Mouse (Mus musculus) neural tube, embryonic 12.5 days (tissue): ENCODE measurements around the gene Grb7. TPM values are rescaled to one million over a fixed set of nuclear protein-coding genes. Genes with fewer than 3 reads are reported as not detected.

Experiments
- ATAC-seq: fragments of 200-750 bp; cut with Nextera tagmentation; 2 replicates; pipeline ENCODE4 v1.8.0; 2017; ENCODE audit warnings: low read depth, mild to moderate bottlenecking, moderate TSS enrichment, moderate library complexity; ENCODE audit not compliant: low FRiP score
- H3K27ac ChIP-seq: fragments of 300-500 bp; sonication (generic); 2 replicates; pipeline ENCODE4 v1.5.1; 2016
- H3K27me3 ChIP-seq: fragments of 300-500 bp; sonication (generic); replicated peaks from 2 replicates; pipeline ENCODE4 v1.6.1; 2016; ENCODE audit warnings: mild to moderate bottlenecking
- H3K36me3 ChIP-seq: fragments of 300-500 bp; sonication (generic); 2 replicates; pipeline ENCODE4 v1.6.1; 2016; ENCODE audit warnings: mild to moderate bottlenecking
- H3K4me1 ChIP-seq: fragments of 300-500 bp; sonication (generic); 2 replicates; pipeline ENCODE4 v1.6.1; 2016
- H3K4me2 ChIP-seq: fragments of 300-500 bp; sonication (generic); replicated peaks from 2 replicates; pipeline ENCODE4 v1.6.1; 2016; ENCODE audit warnings: mild to moderate bottlenecking
- H3K4me3 ChIP-seq: fragments of 300-500 bp; sonication (generic); 2 replicates; pipeline ENCODE4 v1.5.1; 2016
- H3K9ac ChIP-seq: fragments of 300-500 bp; sonication (generic); 2 replicates; pipeline ENCODE4 v1.6.1; 2016; ENCODE audit warnings: mild to moderate bottlenecking
- H3K9me3 ChIP-seq: fragments of 300-500 bp; sonication (generic); 2 replicates; pipeline ENCODE4 v1.6.1; 2016; ENCODE audit warnings: mild to moderate bottlenecking
- WGBS: fragments of 180-500 bp; shearing (Covaris S2); methylation state at CpG from one replicate; pipeline ENCODE4 v1.1.7; 2016; 5-methylcytosine and 5-hydroxymethylcytosine counted together
- polyA plus RNA-seq: library from polyadenylated mRNA; unstranded; fragments of >200 nt; fragmentation: Nextera tagmentation; extraction: Ambion mirVana; gene quantifications from 2 replicates; pipeline ENCODE4 v1.2.1, GENCODE M21; 2016

Grb7 gene
- polyA plus RNA-seq, 1 experiment from 2014 or later = 0.99 TPM

GRCm38 (mm10) chr11:98475630-98476433, 29.6 kb downstream of the Grb7 start:
- Histone ChIP-seq H3K27ac (no peak overlapping the region), H3K9me3 (no peaks in the 10 kb centered on the region), H3K9ac (no peak overlapping the region), H3K36me3 (no peaks in the 10 kb centered on the region), H3K4me2 (no peak overlapping the region), H3K4me1 (no peaks in the 10 kb centered on the region), H3K4me3 (no peak overlapping the region), H3K27me3 (no peaks in the 10 kb centered on the region)
- ATAC-seq = no peak
- 90% methylated on average over 9 of the region's 9 CpGs for WGBS

DNA sequence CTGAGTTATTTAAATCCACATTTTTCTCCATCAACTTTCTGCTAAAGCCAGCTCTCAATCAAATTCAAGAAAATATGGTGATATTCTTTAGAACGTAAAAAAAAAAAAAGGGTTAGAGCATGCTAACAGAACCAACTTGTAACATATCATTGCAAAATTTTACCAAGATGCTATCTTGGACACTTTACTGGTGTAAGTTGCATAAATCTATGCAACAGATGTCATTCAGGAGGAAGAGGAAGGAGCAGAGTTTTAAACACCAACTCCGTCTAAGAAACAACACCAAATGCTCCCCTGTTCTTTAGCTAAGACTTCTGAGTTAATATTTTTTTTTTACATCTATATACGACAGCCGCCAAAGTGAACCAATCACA, 30.2 kb downstream of the Grb7 start:
- no peak overlapping the region for H3K4me2 ChIP-seq
- H3K4me3 ChIP-seq = no peak overlapping the region
- no peaks in the 10 kb centered on the region for H3K36me3 ChIP-seq
- no peaks in the 10 kb centered on the region for H3K4me1 ChIP-seq
- 88% methylated on average over 4 of the region's 4 CpGs for WGBS
- no peaks in the 10 kb centered on the region for H3K9me3 ChIP-seq
- H3K27me3 ChIP-seq = no peaks in the 10 kb centered on the region
- no peak overlapping the region for H3K27ac ChIP-seq
- H3K9ac ChIP-seq = no peak overlapping the region
- no peak for ATAC-seq

- H3K4me2 ChIP-seq = no peak overlapping the region
- H3K27me3 ChIP-seq = no peaks in the 10 kb centered on the region
- no peak overlapping the region for H3K9ac ChIP-seq
- H3K4me1 ChIP-seq = no peaks in the 10 kb centered on the region
- WGBS = 75% methylated on average over 14 of the region's 14 CpGs
- H3K27ac ChIP-seq = no peak overlapping the region
- H3K9me3 ChIP-seq = no peaks in the 10 kb centered on the region
- H3K4me3 ChIP-seq = no peak overlapping the region
- H3K36me3 ChIP-seq = no peaks in the 10 kb centered on the region
- no peak for ATAC-seq
Measured at GRCm38 (mm10) chr11:98477011-98477701, 31.0 kb downstream of the Grb7 start.

DNA sequence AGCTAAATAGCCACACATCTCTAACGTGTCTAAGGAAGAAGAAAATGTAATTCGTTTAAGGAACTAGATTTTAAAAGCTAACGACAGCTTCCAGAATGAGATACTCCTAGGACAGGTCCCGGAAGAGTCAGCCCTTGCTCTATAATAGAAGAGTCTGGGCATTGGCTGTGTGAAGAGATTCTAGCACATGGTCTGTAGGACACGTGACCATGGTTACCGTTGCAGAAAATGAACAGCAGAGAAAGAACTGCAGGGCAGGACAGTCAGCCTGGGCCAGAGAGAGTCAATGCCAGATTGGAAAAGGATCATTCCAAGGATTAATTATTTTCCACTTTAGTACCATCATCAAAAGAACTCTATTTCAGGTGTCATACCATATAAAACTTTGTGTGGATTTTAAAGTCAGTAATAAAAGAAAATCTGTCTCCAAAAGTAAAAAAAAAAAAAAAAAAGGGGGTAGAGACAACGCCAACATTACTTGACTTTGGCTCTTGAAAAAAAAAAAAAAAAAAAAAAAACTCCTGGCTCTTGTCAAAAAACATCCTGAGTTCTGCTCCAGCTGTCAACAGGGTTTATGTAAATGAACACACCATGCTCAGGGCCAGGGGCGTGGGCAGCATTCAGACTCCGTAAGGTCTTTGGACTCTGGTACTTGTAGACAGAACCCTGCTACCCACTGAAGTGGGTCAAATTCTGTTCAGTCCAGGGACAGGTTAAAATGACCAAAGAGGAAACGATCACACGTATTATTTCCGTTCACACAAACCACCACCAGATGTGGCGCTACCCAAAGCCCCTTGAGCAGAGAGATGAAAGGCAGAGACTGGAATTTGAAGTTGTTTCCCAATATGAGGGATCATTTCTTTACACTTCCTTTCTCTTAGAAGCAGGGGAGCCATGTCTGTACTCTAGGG, 33.1 kb downstream of the Grb7 start:
- 89% methylated on average over 13 of the region's 13 CpGs for WGBS

DNA sequence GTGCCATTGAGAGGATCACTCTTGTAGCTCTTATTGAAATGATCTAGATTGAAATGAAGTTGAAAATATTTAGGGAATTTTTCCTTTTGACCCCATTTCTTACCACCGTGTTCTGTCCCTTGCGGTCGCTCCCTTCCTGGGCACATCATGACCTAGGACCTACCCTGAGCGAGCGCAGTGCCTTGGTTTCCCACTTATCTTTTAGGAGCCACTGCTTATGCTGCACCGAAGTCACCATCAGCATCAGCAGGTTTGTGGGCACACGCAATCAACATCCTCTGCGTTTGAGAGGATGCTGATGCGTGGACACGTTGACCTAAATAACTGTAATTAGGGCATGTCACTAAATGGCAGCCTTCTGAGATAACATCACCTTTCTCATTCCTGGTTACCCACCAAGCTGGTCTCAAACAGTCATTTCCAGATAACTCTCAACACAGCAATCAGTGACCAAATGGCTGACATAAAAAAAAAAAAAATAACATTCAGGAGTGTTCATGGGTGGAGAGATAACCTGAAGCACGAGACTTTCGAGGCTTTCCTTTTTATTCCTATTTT, 33.8 kb downstream of the Grb7 start:
- Histone ChIP-seq H3K27ac (no peak overlapping the region), H3K36me3 (no peaks in the 10 kb centered on the region), H3K4me1 (no peaks in the 10 kb centered on the region), H3K4me2 (no peak overlapping the region), H3K9ac (no peak overlapping the region), H3K4me3 (no peak overlapping the region), H3K9me3 (no peaks in the 10 kb centered on the region), H3K27me3 (no peaks in the 10 kb centered on the region)
- no peak for ATAC-seq
- WGBS = 92% methylated on average over 12 of the region's 12 CpGs

More for the DNA sequence above, 33.1 kb downstream of the Grb7 start:
- H3K9me3 ChIP-seq = no peaks in the 10 kb centered on the region
- no peak overlapping the region for H3K27ac ChIP-seq
- ATAC-seq = no peak
- H3K27me3 ChIP-seq = no peaks in the 10 kb centered on the region
- no peaks in the 10 kb centered on the region for H3K4me1 ChIP-seq
- H3K4me3 ChIP-seq = no peak overlapping the region
- H3K4me2 ChIP-seq = no peak overlapping the region
- H3K9ac ChIP-seq = no peak overlapping the region
- no peaks in the 10 kb centered on the region for H3K36me3 ChIP-seq

DNA sequence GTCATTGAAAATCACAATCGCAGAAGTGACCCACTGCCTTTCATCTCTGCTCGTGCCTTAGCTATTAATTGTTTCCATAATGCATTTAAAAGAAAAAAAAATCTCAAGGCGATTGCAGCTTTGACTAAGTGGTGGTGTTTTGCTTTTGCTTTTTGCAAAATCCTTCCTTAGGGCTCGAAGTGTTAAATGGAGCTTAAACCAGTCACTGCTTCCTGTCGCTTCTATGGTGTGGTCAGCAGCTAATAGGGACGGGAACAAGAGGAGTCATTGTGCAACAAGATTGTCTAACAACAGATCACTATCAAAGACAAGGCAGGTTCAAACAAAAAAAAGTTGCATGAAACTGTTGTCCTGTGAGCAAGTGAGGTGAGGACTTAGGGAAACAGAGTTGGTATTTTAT, 35.0 kb downstream of the Grb7 start:
- no peaks in the 10 kb centered on the region for H3K9me3 ChIP-seq
- H3K4me2 ChIP-seq = no peak overlapping the region
- no peaks in the 10 kb centered on the region for H3K4me1 ChIP-seq
- no peak overlapping the region for H3K9ac ChIP-seq
- no peaks in the 10 kb centered on the region for H3K27me3 ChIP-seq
- H3K4me3 ChIP-seq = no peak overlapping the region
- H3K27ac ChIP-seq = no peak overlapping the region
- 70% methylated on average over 6 of the region's 6 CpGs for WGBS
- ATAC-seq = no peak
- no peaks in the 10 kb centered on the region for H3K36me3 ChIP-seq

DNA sequence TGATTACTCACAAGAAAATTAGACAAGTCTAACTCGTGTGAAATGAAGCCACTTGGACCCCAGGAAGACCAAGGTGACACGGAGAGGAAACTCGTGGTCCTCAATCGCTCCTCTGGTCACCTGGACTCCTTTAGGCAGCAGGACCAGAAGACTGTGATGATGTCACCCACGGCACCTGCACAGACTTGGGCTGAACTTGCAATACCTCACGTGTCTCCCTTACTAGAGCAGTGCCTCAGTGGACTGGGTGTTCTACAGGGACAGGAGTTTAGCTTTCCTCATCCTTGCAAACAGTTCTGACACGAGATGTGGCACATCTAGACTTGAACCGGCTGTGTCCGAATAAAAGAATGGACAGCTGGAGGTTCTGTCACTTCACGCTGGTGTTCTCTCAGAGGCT, 35.9 kb downstream of the Grb7 start:
- no peaks in the 10 kb centered on the region for H3K36me3 ChIP-seq
- ATAC-seq = no peak
- H3K27me3 ChIP-seq = no peaks in the 10 kb centered on the region
- no peak overlapping the region for H3K27ac ChIP-seq
- no peak overlapping the region for H3K4me2 ChIP-seq
- no peak overlapping the region for H3K4me3 ChIP-seq
- no peaks in the 10 kb centered on the region for H3K9me3 ChIP-seq
- 85% methylated on average over 10 of the region's 10 CpGs for WGBS
- H3K9ac ChIP-seq = no peak overlapping the region
- H3K4me1 ChIP-seq = no peaks in the 10 kb centered on the region

DNA sequence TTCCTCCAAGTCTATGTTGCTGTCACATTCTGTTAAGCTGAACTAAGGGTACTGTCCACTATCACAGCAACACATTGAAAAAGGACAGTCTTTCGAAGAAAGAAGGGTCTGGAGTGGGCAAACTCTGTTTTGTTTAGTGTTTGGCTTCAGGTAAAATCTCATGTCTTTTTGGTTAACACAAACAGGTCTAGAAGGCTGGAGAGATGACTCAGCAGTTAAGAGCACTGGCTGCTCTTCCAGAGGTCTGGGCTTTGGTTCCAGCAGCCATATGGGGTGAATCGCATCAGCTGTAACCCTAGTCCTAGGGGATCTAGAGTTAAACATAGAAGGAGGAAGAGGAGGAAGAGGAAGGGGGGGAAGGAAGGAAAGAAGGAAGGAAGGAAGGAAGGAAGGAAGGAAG, 39.6 kb downstream of the Grb7 start:
- 90% methylated on average over 2 of the region's 2 CpGs for WGBS
- Histone ChIP-seq H3K9me3 (no peaks in the 10 kb centered on the region), H3K4me1 (no peaks in the 10 kb centered on the region), H3K4me2 (no peak overlapping the region), H3K9ac (no peak overlapping the region), H3K27ac (no peak overlapping the region), H3K27me3 (no peaks in the 10 kb centered on the region), H3K4me3 (no peak overlapping the region), H3K36me3 (no peaks in the 10 kb centered on the region)
- ATAC-seq = no peak

- no peak overlapping the region for H3K4me2 ChIP-seq
- WGBS = 76% methylated on average over 5 of the region's 5 CpGs
- H3K4me1 ChIP-seq = no peaks in the 10 kb centered on the region
- H3K27ac ChIP-seq = no peak overlapping the region
- no peak overlapping the region for H3K9ac ChIP-seq
- ATAC-seq = no peak
- H3K36me3 ChIP-seq = no peaks in the 10 kb centered on the region
- no peaks in the 10 kb centered on the region for H3K9me3 ChIP-seq
- H3K4me3 ChIP-seq = no peak overlapping the region
- H3K27me3 ChIP-seq = no peaks in the 10 kb centered on the region
Measured at GRCm38 (mm10) chr11:98487526-98488040, 41.4 kb downstream of the Grb7 start.

DNA sequence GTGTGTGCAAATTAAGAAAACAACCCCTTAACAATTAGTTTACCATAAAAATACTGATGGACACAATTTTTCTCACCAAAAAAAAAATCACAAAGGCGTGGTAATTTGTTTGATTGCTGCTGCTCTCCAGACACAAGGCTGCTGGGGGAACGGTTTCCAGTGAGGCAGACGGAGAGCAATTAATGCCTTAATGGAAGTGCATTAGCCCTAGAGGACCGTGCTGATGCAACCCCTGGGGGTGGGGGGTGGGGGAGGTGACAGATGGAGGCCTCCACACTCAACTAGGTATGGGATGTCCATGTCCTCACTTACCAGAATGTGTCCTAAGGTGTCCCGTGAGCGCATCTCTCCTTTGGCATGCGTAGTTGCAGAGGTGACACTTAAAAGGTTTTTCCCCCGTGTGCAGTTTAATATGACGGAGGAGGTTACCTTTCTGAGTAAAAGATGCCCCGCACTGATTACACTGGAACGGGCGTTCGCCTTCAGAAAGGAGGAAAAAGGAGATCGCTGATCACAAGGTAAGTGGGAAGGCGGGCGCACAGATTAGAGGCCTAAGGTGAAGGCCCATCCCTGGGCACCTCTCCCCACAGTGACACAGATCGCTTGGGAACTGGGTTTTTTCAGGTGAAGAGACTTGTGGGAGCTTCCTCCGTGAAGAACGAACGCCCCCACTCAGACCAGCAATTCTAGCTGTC, 42.5 kb downstream of the Grb7 start:
- Histone ChIP-seq H3K36me3 (no peaks in the 10 kb centered on the region), H3K4me3 (no peak overlapping the region), H3K27ac (no peak overlapping the region; the same call in 1 of the 2 replicates), H3K4me2 (no peak overlapping the region), H3K9me3 (no peaks in the 10 kb centered on the region), H3K27me3 (no peaks in the 10 kb centered on the region), H3K9ac (no peak overlapping the region), H3K4me1 (no peaks in the 10 kb centered on the region)
- ATAC-seq = no peak
- WGBS = 60% methylated on average over 20 of the region's 20 CpGs

- Histone ChIP-seq H3K4me1 (no peaks in the 10 kb centered on the region; the same call in 1 of the 2 replicates), H3K4me2 (no peak overlapping the region), H3K9ac (no peak overlapping the region), H3K36me3 (no peaks in the 10 kb centered on the region), H3K4me3 (no peak overlapping the region), H3K27ac (no peak overlapping the region), H3K27me3 (no peaks in the 10 kb centered on the region), H3K9me3 (no peaks in the 10 kb centered on the region)
- ATAC-seq = no peak
- WGBS = 92% methylated on average over 7 of the region's 7 CpGs
Measured at GRCm38 (mm10) chr11:98491571-98491970, 45.4 kb downstream of the Grb7 start.
